Mouse (Mus musculus) liver, embryonic 16.5 days (tissue): ENCODE results near the gene Fuom. TPM values are rescaled to one million over a fixed set of nuclear protein-coding genes. Genes with fewer than 3 reads are reported as not detected.
"Not testable (repeated sequence)": the region's sequence is repeated elsewhere in the genome, so short reads cannot be mapped to it uniquely, and the experiment has no call there.

ENCODE experiments used
- ATAC-seq: fragments of 200-750 bp; cut with Nextera tagmentation; 2 replicates; pipeline ENCODE4 v1.8.0; 2017; ENCODE audit warnings: low read depth, mild to moderate bottlenecking, moderate number of reproducible peaks, moderate library complexity
- H3K27ac ChIP-seq: fragments of 300-500 bp; sonication (generic); 2 replicates; pipeline ENCODE4 v1.5.1; 2014; ENCODE audit warnings: mild to moderate bottlenecking, low read length
- H3K27me3 ChIP-seq: fragments of 300-500 bp; sonication (generic); 2 replicates; pipeline ENCODE4 v1.6.1; 2014; ENCODE audit warnings: low read depth, low read length, mixed read lengths; ENCODE audit not compliant: control insufficient read depth, insufficient read depth
- H3K36me3 ChIP-seq: fragments of 300-500 bp; sonication (generic); 2 replicates; pipeline ENCODE4 v1.6.1; 2014; ENCODE audit warnings: mild to moderate bottlenecking; ENCODE audit not compliant: control insufficient read depth, insufficient read depth
- H3K4me1 ChIP-seq: fragments of 300-500 bp; sonication (generic); 2 replicates; pipeline ENCODE4 v1.6.1; 2014; ENCODE audit warnings: low read depth, low read length, mixed read lengths; ENCODE audit not compliant: control insufficient read depth
- H3K4me2 ChIP-seq: fragments of 300-500 bp; sonication (generic); 2 replicates; pipeline ENCODE4 v1.6.1; 2014; ENCODE audit warnings: low read depth, low read length, mixed read lengths
- H3K4me3 ChIP-seq: fragments of 300-500 bp; sonication (generic); 2 replicates; pipeline ENCODE4 v1.5.1; 2014; ENCODE audit warnings: low read depth, mild to moderate bottlenecking, low read length
- H3K9ac ChIP-seq: fragments of 300-500 bp; sonication (generic); 2 replicates; pipeline ENCODE4 v1.6.1; 2014; ENCODE audit warnings: low read depth, low read length
- H3K9me3 ChIP-seq: fragments of 300-500 bp; sonication (generic); replicated peaks from 2 replicates; pipeline ENCODE4 v1.6.1; 2016; ENCODE audit warnings: low read length; ENCODE audit not compliant: control insufficient read depth
- WGBS: fragments of 180-500 bp; shearing (Covaris S2); extraction: QIAGEN DNeasy Blood & Tissue Kit; methylation state at CpG from one replicate; pipeline ENCODE4 v1.1.7; 2014; ENCODE audit not compliant: insufficient replicate concordance; 5-methylcytosine and 5-hydroxymethylcytosine counted together
- polyA plus RNA-seq: library from polyadenylated mRNA; unstranded; fragments of >200 nt; fragmentation: Nextera tagmentation; extraction: Ambion mirVana; gene quantifications from 2 replicates; pipeline ENCODE4 v1.2.1, GENCODE M21; 2015

Gene Fuom
- polyA plus RNA-seq = 8.4 and 11.6 TPM in 2 replicates

GRCm38 (mm10) chr7:140101993-140102860, at the start of gene Fuom:
Gene Fuom, minus strand, starts transcription at chr7:140102441.
- H3K36me3 ChIP-seq = no peaks in the 10 kb centered on the region
- ATAC-seq = peak; percentile 89
- WGBS = 2% methylated on average over 30 of the region's 30 CpGs
- peak within 1 kb of the TSS; percentile 57 for H3K4me3 ChIP-seq
- H3K4me1 ChIP-seq = peaks cover 2% of the 10 kb centered on the region
- H3K9me3 ChIP-seq = no peaks in the 10 kb centered on the region
- no peaks in the 10 kb centered on the region for H3K27me3 ChIP-seq
- no peak within 1 kb of the TSS for H3K27ac ChIP-seq
- peak within 1 kb of the TSS; percentile 76 for H3K4me2 ChIP-seq
- H3K9ac ChIP-seq = peak within 1 kb of the TSS; percentile 51

DNA sequence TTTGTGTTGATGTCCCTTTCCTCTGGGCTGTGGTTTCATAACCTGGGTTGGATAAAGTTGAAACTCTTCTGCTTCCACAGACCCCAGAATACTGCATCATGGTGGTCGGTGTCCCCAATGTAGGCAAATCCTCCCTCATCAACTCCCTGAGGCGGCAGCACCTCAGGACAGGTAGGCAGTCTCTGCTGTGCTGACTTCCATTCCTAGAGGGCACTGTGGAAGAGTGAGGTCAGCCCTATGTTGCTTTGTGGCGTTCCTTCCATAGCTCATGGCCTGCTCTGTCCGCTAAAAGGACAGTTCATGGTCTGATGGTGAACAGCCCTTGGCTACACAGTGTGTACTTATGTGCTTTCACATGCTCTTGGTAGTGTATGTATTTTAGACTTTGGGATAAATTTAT, 42.3 kb upstream of the Fuom start:
- WGBS = 77% methylated on average over 4 of the region's 4 CpGs
- H3K4me1 ChIP-seq = no peaks in the 10 kb centered on the region; the same call in 1 of the 2 replicates

GRCm38 (mm10) chr7:140141350-140141749, 39.1 kb upstream of the Fuom start:
- Histone ChIP-seq H3K36me3 (no peaks in the 10 kb centered on the region), H3K4me3 (no peak overlapping the region), H3K4me1 (peaks cover 8% of the 10 kb centered on the region), H3K9me3 (no peaks in the 10 kb centered on the region), H3K27me3 (no peaks in the 10 kb centered on the region), H3K27ac (no peak overlapping the region), H3K4me2 (no peak overlapping the region), H3K9ac (no peak overlapping the region)
- ATAC-seq = no peak
- under 1% methylated on average over 14 of the region's 14 CpGs for WGBS

More for the DNA sequence above, 42.3 kb upstream of the Fuom start:
- H3K9me3 ChIP-seq = no peaks in the 10 kb centered on the region
- no peaks in the 10 kb centered on the region for H3K27me3 ChIP-seq
- no peaks in the 10 kb centered on the region for H3K36me3 ChIP-seq
- no peak overlapping the region for H3K27ac ChIP-seq
- H3K9ac ChIP-seq = no peak overlapping the region
- H3K4me2 ChIP-seq = no peak overlapping the region
- no peak overlapping the region for H3K4me3 ChIP-seq
- ATAC-seq = no peak

DNA sequence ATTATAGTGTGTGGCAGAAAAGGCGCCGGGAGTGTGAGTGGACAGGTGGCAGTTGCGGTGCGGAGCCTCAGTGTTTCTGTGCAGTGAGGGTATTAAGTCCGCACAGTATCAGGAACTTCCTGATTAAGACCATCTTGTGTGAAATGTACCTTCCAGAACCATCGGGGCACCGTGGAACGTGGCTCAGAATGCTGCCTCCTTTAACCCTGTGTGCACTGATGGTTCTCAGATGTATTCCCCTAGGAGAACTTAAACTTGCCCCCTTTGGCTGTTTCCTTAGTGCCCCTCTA, 35.7 kb upstream of the Fuom start:
- 0% methylated on average over 8 of the region's 8 CpGs for WGBS
- peaks cover 8% of the 10 kb centered on the region for H3K4me1 ChIP-seq
- ATAC-seq = no peak

DNA sequence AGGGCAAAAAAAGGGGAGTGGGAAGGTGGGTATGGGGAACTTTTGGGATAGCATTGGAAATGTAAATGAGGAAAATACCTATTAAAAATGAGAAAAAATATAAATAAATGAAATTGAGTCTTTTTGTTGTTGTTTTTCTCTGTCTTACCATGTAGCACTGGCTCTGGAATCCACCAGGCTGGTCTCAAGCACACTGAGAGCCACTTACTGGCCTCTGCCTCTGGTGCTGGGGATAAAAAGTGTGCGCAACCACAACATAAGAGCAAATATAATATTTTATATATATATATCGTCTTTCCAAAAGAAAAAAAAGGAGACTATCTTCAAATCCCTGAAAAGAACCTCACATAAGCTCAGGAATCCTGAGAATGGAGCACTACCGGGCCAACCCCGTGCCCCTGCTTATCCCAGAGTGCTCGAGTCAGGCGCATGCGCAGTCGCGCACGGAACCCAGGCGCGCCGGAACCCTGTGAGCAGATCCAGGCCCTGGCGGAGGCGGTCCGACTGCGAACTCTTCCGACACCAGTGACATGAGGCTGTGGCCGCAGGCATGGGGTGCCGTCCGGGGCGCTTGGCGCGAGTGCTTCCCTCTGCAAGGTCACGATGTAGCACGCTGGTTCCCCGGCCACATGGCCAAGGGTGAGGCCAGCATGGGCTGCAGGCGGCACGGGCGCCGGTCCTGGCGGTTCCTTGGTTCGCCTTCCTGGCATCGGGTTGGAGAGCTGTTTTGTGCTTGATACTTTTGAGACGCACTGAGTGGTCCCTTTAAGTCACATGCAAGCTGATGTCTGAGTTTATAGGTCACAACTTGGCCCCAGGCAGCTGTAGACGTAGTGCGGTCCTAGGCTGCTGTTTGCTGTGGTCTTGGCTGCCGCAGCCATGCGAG, 35.1 kb upstream of the Fuom start, which contains the start of gene Mtg1:
Gene Mtg1 (plus strand): TSS at position 430 of the 886 bp plus-strand sequence.
- Histone ChIP-seq H3K9me3 (no peaks in the 10 kb centered on the region), H3K27ac (peak within 1 kb of the TSS; percentile 79), H3K4me2 (peak within 1 kb of the TSS; percentile 92), H3K9ac (peak within 1 kb of the TSS; percentile 90), H3K4me1 (peaks cover 8% of the 10 kb centered on the region), H3K4me3 (peak within 1 kb of the TSS; percentile 91), H3K27me3 (no peaks in the 10 kb centered on the region), H3K36me3 (no peaks in the 10 kb centered on the region)
- 2% methylated on average over 39 of the region's 39 CpGs for WGBS
- peak; percentile 98 for ATAC-seq

More for the DNA sequence above, 35.7 kb upstream of the Fuom start:
- Histone ChIP-seq H3K27me3 (no peaks in the 10 kb centered on the region), H3K4me2 (peak overlapping the region; percentile 92), H3K4me3 (peak overlapping the region; percentile 91), H3K27ac (peak overlapping the region; percentile 79), H3K9me3 (no peaks in the 10 kb centered on the region), H3K9ac (peak overlapping the region; percentile 90), H3K36me3 (no peaks in the 10 kb centered on the region)

- ATAC-seq = no peak
- Histone ChIP-seq H3K36me3 (no peaks in the 10 kb centered on the region), H3K9me3 (no peaks in the 10 kb centered on the region), H3K4me1 (peaks cover 8% of the 10 kb centered on the region), H3K27me3 (no peaks in the 10 kb centered on the region), H3K27ac (no peak overlapping the region), H3K4me3 (no peak overlapping the region), H3K9ac (no peak overlapping the region), H3K4me2 (no peak overlapping the region)
- WGBS = 52% methylated on average over 5 of the region's 5 CpGs
These were observed 33.0 kb upstream of the Fuom start for GRCm38 (mm10) chr7:140135106-140135770.

DNA sequence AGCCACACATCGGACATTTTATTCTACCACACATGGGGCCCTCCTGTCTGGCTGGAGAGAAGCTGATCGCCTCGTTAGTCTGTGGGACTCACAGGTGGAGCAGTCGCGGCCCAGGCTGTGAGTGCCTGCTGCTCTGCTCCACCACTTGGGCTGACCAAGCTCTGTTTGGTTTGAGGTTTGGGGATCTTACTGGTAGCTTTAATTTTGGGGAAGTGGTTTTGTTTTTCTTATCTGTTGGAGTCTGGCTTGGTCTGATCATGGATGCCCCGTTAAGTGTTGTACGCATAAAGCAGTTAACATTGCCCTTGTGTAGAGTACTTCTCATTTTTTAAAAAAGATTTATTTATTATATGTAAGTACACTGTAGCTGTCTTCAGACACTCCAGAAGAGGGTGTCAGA, 31.8 kb upstream of the Fuom start:
- 24% methylated on average over 5 of the region's 7 CpGs for WGBS

GRCm38 (mm10) chr7:140132184-140132583, 29.9 kb upstream of the Fuom start:
- WGBS = 63% methylated on average over 7 of the region's 7 CpGs
- not testable (repeated sequence) for H3K4me2 ChIP-seq, H3K4me3 ChIP-seq, H3K27ac ChIP-seq, H3K4me1 ChIP-seq, H3K9ac ChIP-seq, H3K27me3 ChIP-seq, ATAC-seq, H3K36me3 ChIP-seq, H3K9me3 ChIP-seq

More for the DNA sequence above, 31.8 kb upstream of the Fuom start:
- H3K9ac ChIP-seq, H3K9me3 ChIP-seq, ATAC-seq, H3K36me3 ChIP-seq, H3K4me1 ChIP-seq, H3K27me3 ChIP-seq, H3K4me3 ChIP-seq, H3K4me2 ChIP-seq, H3K27ac ChIP-seq: not testable (repeated sequence)
